Mouse (Mus musculus): ENCODE results near the gene Prdm12. TPM values are rescaled to one million over a fixed set of nuclear protein-coding genes. Genes with fewer than 3 reads are reported as not detected.
A peak's percentile ranks its signal among the peaks of the same experiment; 100 is the strongest.
"Not testable (repeated sequence)": the region's sequence is repeated elsewhere in the genome, so short reads cannot be mapped to it uniquely, and the experiment has no call there.

The Prdm12 gene
- total RNA-seq, 2 experiments from 2014 or later = not detected

DNA sequence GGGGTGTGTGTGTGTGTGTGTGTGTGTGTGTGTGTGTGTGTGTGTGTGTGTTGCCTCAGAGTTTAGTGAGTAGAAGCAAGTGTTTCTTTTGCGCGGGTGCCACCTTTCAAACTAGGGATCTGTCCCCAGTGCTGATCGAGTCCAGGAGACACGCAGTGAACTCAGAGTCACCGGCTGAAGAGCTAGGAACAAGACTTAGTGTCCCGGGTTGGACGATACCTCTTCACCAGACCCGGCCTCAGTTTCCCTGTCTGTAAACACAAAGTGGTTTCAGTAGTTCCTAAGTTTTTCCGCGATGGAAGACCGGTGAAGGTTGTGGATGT is 1.6 kb downstream of the Prdm12 start:
- DNase-seq (ENCODE audit: low spot score in 2 of 2) = no peak

- no peak for DNase-seq (ENCODE audit: low spot score in 2 of 2)
Measured at GRCm38 (mm10) chr2:31641929-31642328, 2.1 kb downstream of the Prdm12 start.

DNA sequence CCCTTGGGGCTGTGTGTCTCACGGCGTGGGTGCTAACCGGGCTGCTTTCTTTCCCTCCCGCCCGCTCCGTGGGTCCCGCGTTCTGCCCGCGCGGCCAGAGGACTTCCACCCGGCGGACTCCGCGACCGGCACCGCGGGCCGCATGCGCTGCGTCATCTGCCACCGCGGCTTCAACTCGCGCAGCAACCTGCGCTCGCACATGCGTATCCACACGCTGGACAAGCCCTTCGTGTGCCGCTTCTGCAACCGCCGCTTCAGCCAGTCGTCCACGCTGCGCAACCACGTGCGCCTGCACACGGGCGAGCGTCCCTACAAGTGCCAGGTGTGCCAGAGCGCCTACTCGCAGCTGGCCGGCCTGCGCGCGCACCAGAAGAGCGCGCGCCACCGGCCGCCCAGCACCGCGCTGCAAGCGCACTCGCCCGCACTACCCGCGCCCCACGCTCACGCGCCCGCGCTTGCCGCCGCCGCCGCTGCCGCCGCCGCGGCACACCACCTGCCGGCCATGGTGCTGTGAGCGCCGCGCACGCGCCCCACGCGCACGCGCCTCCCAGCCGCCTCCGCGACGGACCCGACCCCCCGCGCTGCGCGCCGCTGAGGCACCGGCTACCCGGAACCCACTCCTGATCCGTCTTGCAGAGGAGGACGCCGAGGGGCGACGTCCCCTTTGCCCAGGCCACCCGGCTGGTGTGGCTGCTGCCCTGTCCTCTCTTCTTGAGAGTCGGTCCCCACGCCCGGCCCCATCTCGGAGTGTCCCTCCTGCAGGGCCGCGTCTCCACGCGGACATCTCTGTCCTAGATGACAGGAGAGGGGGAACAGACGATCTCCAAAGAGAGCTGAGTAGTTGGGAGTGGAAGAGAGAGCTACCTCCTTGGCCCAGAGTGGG is 14.4 kb downstream of the Prdm12 start:
- no peak for DNase-seq (ENCODE audit: low spot score in 2 of 2)

DNA sequence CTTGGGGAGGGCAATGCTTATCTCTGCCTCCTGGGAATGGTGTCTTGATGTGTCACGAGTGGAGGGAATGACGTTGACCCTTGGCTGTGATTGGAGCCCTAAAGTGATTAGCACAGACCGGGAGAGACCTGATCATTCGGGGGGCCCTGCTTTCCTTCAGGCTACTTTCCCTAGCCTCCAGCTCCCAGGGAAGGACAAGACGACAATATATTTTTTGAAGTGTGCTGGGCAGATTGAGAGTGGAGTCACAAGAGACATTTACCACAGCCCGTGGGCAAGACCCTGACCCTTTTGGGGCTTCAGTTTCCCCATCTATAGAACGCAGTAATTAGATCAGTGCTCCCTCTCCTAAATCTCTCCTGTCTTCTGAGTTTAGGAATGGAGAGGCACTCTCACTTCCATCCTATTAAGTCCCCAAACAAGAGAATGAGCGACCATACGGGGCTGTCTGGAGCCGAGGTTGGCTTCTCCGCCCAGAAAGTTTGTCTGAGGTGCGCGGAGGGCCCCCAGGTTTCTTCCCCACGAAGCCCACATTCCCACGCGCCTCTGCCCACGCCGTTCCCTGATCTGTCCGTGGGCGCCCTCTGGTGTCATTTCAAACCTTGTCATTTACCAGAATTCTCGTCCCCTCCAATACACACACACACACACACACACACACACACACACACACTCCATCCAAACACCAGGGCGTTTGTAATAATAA is 15.2 kb downstream of the Prdm12 start:
- peak in 1 of 2 experiments; percentile 51 for DNase-seq (ENCODE audit: low spot score in 2 of 2)

DNA sequence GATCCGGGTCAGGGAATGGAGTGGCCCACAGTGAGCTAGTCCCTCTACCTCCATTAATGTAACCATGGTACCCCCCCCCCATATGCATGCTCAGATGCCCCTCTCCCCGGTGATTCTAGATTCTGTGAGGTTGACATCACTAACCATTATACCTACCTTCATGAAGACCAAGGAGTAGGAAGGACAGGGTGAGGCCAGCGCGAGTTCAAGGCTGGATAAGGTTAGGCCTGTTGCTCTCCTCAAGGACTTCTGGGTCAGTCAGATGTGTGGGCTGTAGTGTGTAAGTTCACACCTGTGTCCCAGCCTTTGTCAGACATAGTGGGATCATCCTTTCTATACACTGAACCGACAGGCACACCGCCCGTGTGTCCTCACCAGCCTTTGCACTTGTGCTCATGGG is 16.5 kb downstream of the Prdm12 start:
- DNase-seq (ENCODE audit: low spot score in 2 of 2) = no peak

GRCm38 (mm10) chr2:31662939-31663803 is 23.3 kb downstream of the Prdm12 start:
- no peak for DNase-seq (ENCODE audit: low spot score in 2 of 2)

- no peak for DNase-seq (ENCODE audit: low spot score in 2 of 2)
Measured at GRCm38 (mm10) chr2:31663804-31664180, 24.0 kb downstream of the Prdm12 start.

GRCm38 (mm10) chr2:31667332-31667731 is 27.5 kb downstream of the Prdm12 start:
- no peak for DNase-seq (ENCODE audit: low spot score in 2 of 2)

GRCm38 (mm10) chr2:31670551-31671035 is 30.8 kb downstream of the Prdm12 start, which contains the start of gene Exosc2:
Gene Exosc2, plus strand, starts transcription at chr2:31670715.
- DNase-seq (ENCODE audit: low spot score in 2 of 2) = peak; percentile 74 to 90

DNA sequence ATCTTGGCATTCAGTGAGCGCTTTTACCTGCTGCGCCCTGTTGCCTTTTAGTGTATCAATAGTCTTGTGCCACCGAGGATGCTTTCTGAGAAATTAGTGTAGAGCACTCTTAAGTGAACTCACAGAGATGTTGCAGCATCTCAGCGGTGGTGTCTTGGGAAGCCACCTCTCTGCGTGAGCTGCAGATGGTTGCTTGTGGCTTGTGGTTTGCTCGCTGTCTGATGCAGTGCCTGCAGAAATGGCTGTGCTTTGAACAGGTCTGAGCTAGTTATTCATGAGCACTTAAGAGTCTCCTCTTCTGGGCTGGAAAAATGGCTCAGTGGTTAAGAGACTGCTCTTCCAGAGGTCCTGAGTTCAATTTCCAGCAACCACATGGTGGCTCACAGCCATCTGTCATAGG is 38.8 kb downstream of the Prdm12 start:
- no peak for DNase-seq (ENCODE audit: low spot score in 2 of 2)

DNA sequence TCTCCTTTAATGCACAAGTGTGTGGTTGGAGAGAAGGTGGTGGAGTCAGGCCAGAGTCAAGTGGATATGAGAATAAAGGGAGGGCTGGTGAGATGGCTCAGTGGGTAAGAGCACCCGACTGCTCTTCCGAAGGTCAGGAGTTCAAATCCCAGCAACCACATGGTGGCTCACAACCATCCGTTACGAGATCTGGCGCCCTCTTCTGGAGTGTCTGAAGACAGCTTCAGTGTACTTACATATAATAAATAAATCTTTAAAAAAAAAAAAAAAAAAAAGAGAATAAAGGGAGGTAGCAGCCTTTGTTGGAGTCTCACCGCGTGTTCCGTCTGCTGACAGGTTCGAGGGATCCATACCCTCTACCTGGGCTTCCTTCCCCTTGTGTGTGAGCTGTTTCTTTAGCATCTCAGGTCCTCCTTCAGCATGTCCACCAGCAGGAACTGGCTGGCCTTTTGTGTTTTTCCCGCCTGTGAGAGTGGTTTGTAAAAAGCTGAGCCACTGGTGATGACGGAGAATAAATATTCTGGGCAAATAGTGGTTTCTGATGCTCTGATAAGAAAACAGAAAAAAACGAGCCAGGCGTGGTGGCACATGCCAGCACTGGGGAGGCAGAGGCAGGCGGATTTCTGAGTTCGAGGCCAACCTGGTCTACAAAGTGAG is 41.3 kb downstream of the Prdm12 start:
- not testable (repeated sequence) for DNase-seq (ENCODE audit: low spot score in 2 of 2)

GRCm38 (mm10) chr2:31681731-31682235 is 41.9 kb downstream of the Prdm12 start:
- no peak for DNase-seq (ENCODE audit: low spot score in 2 of 2)

DNA sequence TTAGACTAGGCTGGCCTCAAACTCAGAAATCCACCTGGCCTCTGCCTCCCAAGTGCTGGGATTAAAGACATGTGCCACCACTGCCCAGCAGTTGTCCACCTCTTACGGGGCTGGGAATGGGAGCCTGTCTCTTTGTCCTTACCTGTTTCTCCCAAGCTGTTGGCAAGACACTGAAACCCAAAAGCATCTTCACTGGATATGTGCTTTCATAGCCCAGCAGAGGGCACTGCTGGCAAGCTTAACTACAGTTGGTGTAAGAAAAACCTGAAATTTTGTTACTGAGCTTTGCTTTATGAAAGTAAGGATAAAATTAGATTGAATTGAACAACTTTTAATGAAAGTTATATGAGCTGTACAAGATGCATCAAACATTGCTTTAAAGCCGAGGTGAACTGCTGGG is 43.8 kb downstream of the Prdm12 start:
- peak in 1 of 2 experiments; percentile 50 for DNase-seq (ENCODE audit: low spot score in 2 of 2)

DNA sequence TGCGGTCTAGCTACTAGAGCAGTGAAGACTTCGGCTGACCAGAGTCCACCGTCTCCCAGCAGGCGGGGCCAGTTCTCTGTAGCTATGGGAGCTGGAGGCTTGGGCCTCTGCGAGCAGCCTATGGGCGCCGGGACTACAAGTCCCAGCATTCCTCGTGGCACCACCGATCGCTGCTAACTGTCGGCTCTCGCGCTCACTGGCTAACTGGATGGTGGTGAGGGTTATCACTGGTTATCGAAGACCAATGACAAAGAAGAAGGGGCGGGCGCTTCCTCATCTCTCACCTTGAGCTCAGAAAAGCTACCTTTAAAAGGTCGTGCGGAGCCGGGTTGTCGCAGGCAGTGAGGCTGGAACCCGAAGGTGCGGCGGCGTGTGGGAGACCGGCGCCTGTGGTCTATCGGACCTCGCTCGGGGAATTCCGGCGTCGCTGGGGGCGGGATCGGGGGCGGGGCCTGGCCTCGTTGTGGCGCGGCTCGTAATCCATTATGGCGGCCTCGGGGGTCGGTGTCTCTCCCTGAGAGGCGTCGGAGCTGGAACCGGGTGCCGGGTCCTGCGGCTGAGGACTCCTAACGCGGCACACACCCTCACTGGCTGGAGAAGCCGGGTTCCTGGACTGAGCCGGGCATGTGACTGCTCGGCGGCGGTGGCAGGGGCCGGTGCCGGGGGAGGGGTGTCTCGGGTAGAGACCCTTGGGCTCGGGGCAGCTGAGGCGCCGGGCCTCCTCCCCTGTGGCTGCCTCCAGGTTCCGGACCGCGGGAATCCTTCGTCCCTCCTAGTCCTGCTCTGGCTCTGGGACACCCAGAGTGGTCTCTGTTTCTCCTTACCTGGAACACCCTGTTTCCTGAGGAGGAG is 48.5 kb downstream of the Prdm12 start, which contains the start of gene Abl1:
Gene Abl1 (plus strand): TSS at position 303 of the 852 bp plus-strand sequence.
- peak; percentile 82 to 94 for DNase-seq (ENCODE audit: low spot score in 2 of 2)

GRCm38 (mm10) chr2:31689045-31689444 is 49.2 kb downstream of the Prdm12 start:
- no peak for DNase-seq (ENCODE audit: low spot score in 2 of 2)

DNA sequence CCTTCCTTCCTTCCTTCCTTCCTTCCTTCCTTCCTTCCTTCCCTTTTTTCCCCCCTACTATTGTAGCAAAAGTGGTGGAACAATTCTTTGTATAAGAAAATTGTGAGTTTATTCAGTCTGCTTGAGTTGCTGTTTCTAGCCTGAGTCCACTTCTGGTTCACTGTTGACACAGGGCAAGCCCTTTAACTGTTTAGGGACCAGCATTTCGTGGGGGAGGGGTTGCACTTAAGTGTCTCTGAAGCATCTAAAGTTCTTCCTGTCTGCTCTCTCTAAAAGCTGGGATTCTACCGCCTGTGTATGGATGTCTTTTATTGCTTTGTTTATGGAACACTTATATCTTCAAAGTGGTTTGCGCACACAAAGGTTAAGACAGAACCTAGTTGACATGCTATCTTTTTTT is 50.2 kb downstream of the Prdm12 start:
- no peak for DNase-seq (ENCODE audit: low spot score in 2 of 2)

GRCm38 (mm10) chr2:31698209-31698608 is 58.4 kb downstream of the Prdm12 start:
- no peak for DNase-seq (ENCODE audit: low spot score in 2 of 2)

- no peak for DNase-seq (ENCODE audit: low spot score in 2 of 2)
Measured at GRCm38 (mm10) chr2:31700545-31701446, 61.0 kb downstream of the Prdm12 start.

Data from gastrocnemius, postnatal 4 days (tissue).